Mouse (Mus musculus) forebrain, postnatal 0 days (tissue): ENCODE data around the gene Gimap7. TPM values are rescaled to one million over a fixed set of nuclear protein-coding genes. Genes with fewer than 3 reads are reported as not detected.

Experiments used
- ATAC-seq: fragments of 200-750 bp; cut with Nextera tagmentation; 2 replicates; pipeline ENCODE4 v1.8.0; 2017; ENCODE audit warnings: mild to moderate bottlenecking, moderate library complexity
- DNase-seq: peaks from one replicate; pipeline ENCODE4 v3.0.0-alpha.2; 2015
- H3K27ac ChIP-seq: fragments of 300-500 bp; sonication (generic); 2 replicates; pipeline ENCODE4 v1.5.1; 2014; ENCODE audit warnings: low read depth, mild to moderate bottlenecking, antibody characterized with exemption, low read length, moderate library complexity, mixed read lengths
- H3K27me3 ChIP-seq: fragments of 300-500 bp; sonication (generic); 2 replicates; pipeline ENCODE4 v1.6.1; 2014; ENCODE audit warnings: mild to moderate bottlenecking, low read length, mixed read lengths; ENCODE audit not compliant: insufficient read depth
- H3K36me3 ChIP-seq: fragments of 300-500 bp; sonication (generic); 2 replicates; pipeline ENCODE4 v1.6.1; 2014; ENCODE audit warnings: mild to moderate bottlenecking, moderate library complexity; ENCODE audit not compliant: insufficient read depth
- H3K4me1 ChIP-seq: fragments of 300-500 bp; sonication (generic); 2 replicates; pipeline ENCODE4 v1.6.1; 2014; ENCODE audit warnings: antibody characterized with exemption; ENCODE audit not compliant: insufficient read depth
- H3K4me2 ChIP-seq: fragments of 300-500 bp; sonication (generic); 2 replicates; pipeline ENCODE4 v1.6.1; 2014; ENCODE audit warnings: low read depth, mild to moderate bottlenecking, moderate library complexity
- H3K4me3 ChIP-seq: fragments of 300-500 bp; sonication (generic); 2 replicates; pipeline ENCODE4 v1.5.1; 2014; ENCODE audit warnings: low read depth, low read length, mixed read lengths
- H3K9ac ChIP-seq: fragments of 300-500 bp; sonication (generic); 2 replicates; pipeline ENCODE4 v1.6.1; 2014; ENCODE audit warnings: mild to moderate bottlenecking
- H3K9me3 ChIP-seq: fragments of 300-500 bp; sonication (generic); 2 replicates; pipeline ENCODE4 v1.6.1; 2016; ENCODE audit warnings: low read length
- CTCF ChIP-seq: sonication (generic); IDR thresholded peaks from 2 replicates; pipeline ENCODE4 v1.5.1; 2016; ENCODE audit warnings: antibody characterized with exemption, control low read depth, low read depth
- WGBS: fragments of 180-500 bp; shearing (Covaris S2); extraction: QIAGEN DNeasy Blood & Tissue Kit; methylation state at CpG from one replicate; pipeline ENCODE4 v1.1.7; 2014; 5-methylcytosine and 5-hydroxymethylcytosine counted together
- polyA plus RNA-seq: library from polyadenylated mRNA; unstranded; fragments of >200 nt; fragmentation: Nextera tagmentation; extraction: Ambion mirVana; gene quantifications from 2 replicates; pipeline ENCODE4 v1.2.1, GENCODE M21; 2015
- total RNA-seq: library from RNA; depleted of rRNA; stranded (reverse); fragments of >200 nt; gene quantifications from 2 replicates; pipeline ENCODE4 v1.2.3, GENCODE M21; 2014

The Gimap7 gene
- total and polyA plus RNA-seq, 2 experiments from 2014 or later: not detected

GRCm38 (mm10) chr6:48733660-48734059, 15.2 kb downstream of the Gimap7 start:
- H3K4me1 ChIP-seq: no peaks in the 10 kb centered on the region
- H3K9me3 ChIP-seq: no peaks in the 10 kb centered on the region
- H3K4me3 ChIP-seq: no peak overlapping the region
- no peak overlapping the region for H3K4me2 ChIP-seq
- ATAC-seq (no peak), DNase-seq (no peak)
- H3K27me3 ChIP-seq: no peaks in the 10 kb centered on the region
- TF ChIP-seq CTCF: no peak
- H3K9ac ChIP-seq: no peak overlapping the region
- no peaks in the 10 kb centered on the region for H3K36me3 ChIP-seq
- no peak overlapping the region for H3K27ac ChIP-seq
- WGBS: 92% methylated on average over 1 of the region's 1 CpGs

- Histone ChIP-seq H3K4me1 (no peaks in the 10 kb centered on the region), H3K36me3 (no peaks in the 10 kb centered on the region), H3K9ac (no peak overlapping the region), H3K27me3 (peaks cover 13% of the 10 kb centered on the region), H3K4me2 (no peak overlapping the region), H3K27ac (no peak overlapping the region), H3K4me3 (no peak overlapping the region), H3K9me3 (no peaks in the 10 kb centered on the region)
- DNase-seq (no peak), ATAC-seq (no peak)
- TF ChIP-seq CTCF: no peak
- 83% methylated on average over 2 of the region's 2 CpGs for WGBS
Observed at GRCm38 (mm10) chr6:48737053-48737452, 18.6 kb downstream of the Gimap7 start.

GRCm38 (mm10) chr6:48737688-48738087, 19.3 kb downstream of the Gimap7 start:
- Histone ChIP-seq H3K9me3 (no peaks in the 10 kb centered on the region), H3K4me2 (no peak overlapping the region), H3K36me3 (no peaks in the 10 kb centered on the region), H3K4me3 (no peak overlapping the region), H3K4me1 (no peaks in the 10 kb centered on the region), H3K27ac (no peak overlapping the region), H3K9ac (no peak overlapping the region), H3K27me3 (peaks cover 19% of the 10 kb centered on the region)
- no peak for ATAC-seq
- 81% methylated on average over 5 of the region's 5 CpGs for WGBS
- no peak for DNase-seq
- no peak for TF ChIP-seq CTCF

- no peak within 1 kb of the TSS for H3K27ac ChIP-seq
- DNase-seq: no peak
- H3K9ac ChIP-seq: no peak within 1 kb of the TSS
- TF ChIP-seq CTCF: no peak
- 86% methylated on average over 15 of the region's 15 CpGs for WGBS
- H3K27me3 ChIP-seq: peaks cover 19% of the 10 kb centered on the region
- no peaks in the 10 kb centered on the region for H3K4me1 ChIP-seq
- no peak within 1 kb of the TSS for H3K4me2 ChIP-seq
- no peak within 1 kb of the TSS for H3K4me3 ChIP-seq
- no peaks in the 10 kb centered on the region for H3K9me3 ChIP-seq
- no peaks in the 10 kb centered on the region for H3K36me3 ChIP-seq
- ATAC-seq: no peak
Observed at GRCm38 (mm10) chr6:48738961-48739779, 20.7 kb downstream of the Gimap7 start, which contains the start of gene Gimap1. Gene Gimap1 (plus strand): TSS chr6:48739054.

GRCm38 (mm10) chr6:48739780-48740055, 21.3 kb downstream of the Gimap7 start:
- Histone ChIP-seq H3K4me1 (no peaks in the 10 kb centered on the region), H3K36me3 (no peaks in the 10 kb centered on the region), H3K4me3 (no peak overlapping the region), H3K9ac (no peak overlapping the region), H3K9me3 (no peaks in the 10 kb centered on the region), H3K4me2 (no peak overlapping the region), H3K27me3 (peaks cover 19% of the 10 kb centered on the region), H3K27ac (no peak overlapping the region)
- WGBS: 88% methylated on average over 3 of the region's 3 CpGs
- DNase-seq (no peak), ATAC-seq (no peak)
- TF ChIP-seq CTCF: no peak

- H3K9ac ChIP-seq: no peak overlapping the region
- peaks cover 19% of the 10 kb centered on the region for H3K27me3 ChIP-seq
- ATAC-seq: no peak
- H3K36me3 ChIP-seq: no peaks in the 10 kb centered on the region
- no peaks in the 10 kb centered on the region for H3K4me1 ChIP-seq
- H3K4me2 ChIP-seq: no peak overlapping the region
- no peak overlapping the region for H3K4me3 ChIP-seq
- no peak for DNase-seq
- WGBS: 70% methylated on average over 3 of the region's 3 CpGs
- no peak for TF ChIP-seq CTCF
- H3K27ac ChIP-seq: no peak overlapping the region
- H3K9me3 ChIP-seq: no peaks in the 10 kb centered on the region
Observed at GRCm38 (mm10) chr6:48740501-48741169, 22.2 kb downstream of the Gimap7 start.

GRCm38 (mm10) chr6:48741273-48741672, 22.9 kb downstream of the Gimap7 start:
- WGBS: 31% methylated on average over 3 of the region's 3 CpGs
- no peak overlapping the region for H3K27ac ChIP-seq

More at GRCm38 (mm10) chr6:48741273-48741672, 22.9 kb downstream of the Gimap7 start:
- H3K9ac ChIP-seq: no peak overlapping the region
- H3K9me3 ChIP-seq: no peaks in the 10 kb centered on the region
- no peak overlapping the region for H3K4me3 ChIP-seq
- DNase-seq (no peak), ATAC-seq (no peak)
- no peak for TF ChIP-seq CTCF
- H3K4me1 ChIP-seq: no peaks in the 10 kb centered on the region
- H3K4me2 ChIP-seq: no peak overlapping the region
- peaks cover 19% of the 10 kb centered on the region for H3K27me3 ChIP-seq
- H3K36me3 ChIP-seq: no peaks in the 10 kb centered on the region
